In genomic region chr10:95562395-95562794, GRCm38 (mm10) we compare ENCODE assay signal across 9 mouse cellular contexts. TPM values are rescaled to one million over a fixed set of nuclear protein-coding genes. Genes with fewer than 3 reads are reported as not detected.
A peak's percentile ranks its signal among the peaks of the same experiment; 100 is the strongest.
DNase-seq lines count a peak whose midpoint lies in the region; ATAC-seq lines count a peak whose summit lies in the region.
"Had no signal": no experiment of that assay in that cellular context is flagged by ENCODE, and none has a peak within 500 bp of the region (broad histone marks: within the 10 kb centered on the region; RNA-seq: fewer than 3 reads in every experiment).

No protein-coding gene starts in this region.

- H3K9ac ChIP-seq in limb, embryonic 12.5 days (replicated peaks), result peak overlapping the region; percentile 96
- peak overlapping the region; percentile 82; the same call in 1 of the 2 replicates for H3K9ac ChIP-seq in stomach, embryonic 15.5 days

- H3K9me3 ChIP-seq in megakaryocyte, embryonic 14.5 days, result no peaks in the 10 kb centered on the region
- H3K9me3 ChIP-seq in limb, embryonic 12.5 days, result no peaks in the 10 kb centered on the region
- H3K9me3 ChIP-seq in stomach, embryonic 15.5 days, result no peaks in the 10 kb centered on the region

- H3K4me1 ChIP-seq in megakaryocyte, embryonic 14.5 days, result peaks cover 47% of the 10 kb centered on the region
- H3K4me1 ChIP-seq in limb, embryonic 12.5 days (replicated peaks), result peaks cover 27% of the 10 kb centered on the region
- peaks cover 20% of the 10 kb centered on the region; the same call in 1 of the 2 replicates for H3K4me1 ChIP-seq in stomach, embryonic 15.5 days

- H3K27me3 ChIP-seq in megakaryocyte, embryonic 14.5 days (replicated peaks), result no peaks in the 10 kb centered on the region
- no peaks in the 10 kb centered on the region for H3K27me3 ChIP-seq in limb, embryonic 12.5 days
- no peaks in the 10 kb centered on the region for H3K27me3 ChIP-seq in stomach, embryonic 15.5 days (replicated peaks)

- no peak overlapping the region for H3K27ac ChIP-seq in limb, embryonic 12.5 days
- H3K27ac ChIP-seq in stomach, embryonic 15.5 days, result peak overlapping the region; percentile 91

- 7% methylated on average over 8 of the region's 8 CpGs for WGBS in limb, embryonic 12.5 days
- WGBS in stomach, embryonic 15.5 days, result 3% methylated on average over 8 of the region's 8 CpGs

- ATAC-seq in megakaryocyte, adult 5-6 weeks (ENCODE audit: poor library complexity, severe bottlenecking), result no peak
- ATAC-seq in limb, embryonic 12.5 days (ENCODE audit: insufficient number of reproducible peaks, insufficient read depth, low FRiP score, low TSS enrichment, low read depth), result no peak
- ATAC-seq in stomach, embryonic 15.5 days (ENCODE audit: insufficient read depth, low FRiP score, low read depth), result no peak

- peaks cover 19% of the 10 kb centered on the region for H3K36me3 ChIP-seq in megakaryocyte, embryonic 14.5 days (replicated peaks; ENCODE audit: low read length)
- H3K36me3 ChIP-seq in limb, embryonic 12.5 days, result peaks cover 10% of the 10 kb centered on the region
- H3K36me3 ChIP-seq in stomach, embryonic 15.5 days, result no peaks in the 10 kb centered on the region

- H3K4me2 ChIP-seq in limb, embryonic 12.5 days, result peak overlapping the region; percentile 86
- peak overlapping the region; percentile 79 for H3K4me2 ChIP-seq in stomach, embryonic 15.5 days

- H3K4me3 ChIP-seq in megakaryocyte, embryonic 14.5 days (replicated peaks), result peak overlapping the region; percentile 96
- H3K4me3 ChIP-seq in limb, embryonic 12.5 days (replicated peaks), result peak overlapping the region; percentile 96
- H3K4me3 ChIP-seq in stomach, embryonic 15.5 days (replicated peaks), result peak overlapping the region; percentile 83

- DNase-seq in adrenal gland, adult 2 months, result peak; percentile 34
- no peak for DNase-seq in adrenal gland, postnatal 36 days
- no peak for DNase-seq in urinary bladder, postnatal 36 days (ENCODE audit: low spot score in 2 of 2)
- no peak for DNase-seq in T-cell, adult 2 months (ENCODE audit: low spot score)
- DNase-seq: cerebellum, adult 11 months had no signal

RNA-seq across cellular contexts. Expression of gene Nudt4, which starts 1.6 kb away (rescaled TPM):
- total RNA-seq in adrenal gland, adult 2 months (2021), result 100 to 1,000 TPM; 136 to 159 TPM
- 67.5 and 106 TPM in 2 replicates for polyA plus RNA-seq in adrenal gland, adult 2 months (2012; rRNA removed)
- 100 to 1,000 TPM; 145 to 149 TPM for total RNA-seq in adrenal gland, postnatal 36 days (2021)
- polyA plus RNA-seq in megakaryocyte, embryonic 14.5 days (2012; ENCODE audit: insufficient read depth, low replicate concordance), result 15.9 and 18.1 TPM in 2 replicates
- total RNA-seq in megakaryocyte, adult 5-6 weeks (2015), result 131 and 141 TPM in 2 replicates
- 98.7 and 122 TPM in 2 replicates for total RNA-seq in megakaryocyte, adult 5-6 weeks (2017)
- 111 and 120 TPM in 2 replicates for polyA plus RNA-seq in limb, embryonic 12.5 days (2016; fragmentation: Nextera tagmentation; extraction: Ambion mirVana)
- 61.9 and 63.7 TPM in 2 replicates for polyA plus RNA-seq in stomach, embryonic 15.5 days (2015; fragmentation: Nextera tagmentation; extraction: Ambion mirVana)

RNA-seq across cellular contexts. Expression of gene Ube2n, which starts 47.5 kb away (rescaled TPM):
- 100 to 1,000 TPM; 140 to 156 TPM for total RNA-seq in adrenal gland, adult 2 months (2021)
- 8.6 and 10.2 TPM in 2 replicates for polyA plus RNA-seq in adrenal gland, adult 2 months (2012; rRNA removed)
- 100 to 1,000 TPM; 138 to 147 TPM for total RNA-seq in adrenal gland, postnatal 36 days (2021)
- polyA plus RNA-seq in megakaryocyte, embryonic 14.5 days (2012; ENCODE audit: insufficient read depth, low replicate concordance), result 8.5 and 45.8 TPM in 2 replicates
- 344 and 363 TPM in 2 replicates for total RNA-seq in megakaryocyte, adult 5-6 weeks (2015)
- total RNA-seq in megakaryocyte, adult 5-6 weeks (2017), result 135 and 144 TPM in 2 replicates
- 326 and 351 TPM in 2 replicates for polyA plus RNA-seq in limb, embryonic 12.5 days (2016; fragmentation: Nextera tagmentation; extraction: Ambion mirVana)
- polyA plus RNA-seq in stomach, embryonic 15.5 days (2015; fragmentation: Nextera tagmentation; extraction: Ambion mirVana), result 284 and 313 TPM in 2 replicates
